Mouse (Mus musculus): ENCODE measurements around the gene Fam25c. TPM values are rescaled to one million over a fixed set of nuclear protein-coding genes. Genes with fewer than 3 reads are reported as not detected.

Gene Fam25c
- total and polyA plus RNA-seq, 3 experiments, result not detected

DNA sequence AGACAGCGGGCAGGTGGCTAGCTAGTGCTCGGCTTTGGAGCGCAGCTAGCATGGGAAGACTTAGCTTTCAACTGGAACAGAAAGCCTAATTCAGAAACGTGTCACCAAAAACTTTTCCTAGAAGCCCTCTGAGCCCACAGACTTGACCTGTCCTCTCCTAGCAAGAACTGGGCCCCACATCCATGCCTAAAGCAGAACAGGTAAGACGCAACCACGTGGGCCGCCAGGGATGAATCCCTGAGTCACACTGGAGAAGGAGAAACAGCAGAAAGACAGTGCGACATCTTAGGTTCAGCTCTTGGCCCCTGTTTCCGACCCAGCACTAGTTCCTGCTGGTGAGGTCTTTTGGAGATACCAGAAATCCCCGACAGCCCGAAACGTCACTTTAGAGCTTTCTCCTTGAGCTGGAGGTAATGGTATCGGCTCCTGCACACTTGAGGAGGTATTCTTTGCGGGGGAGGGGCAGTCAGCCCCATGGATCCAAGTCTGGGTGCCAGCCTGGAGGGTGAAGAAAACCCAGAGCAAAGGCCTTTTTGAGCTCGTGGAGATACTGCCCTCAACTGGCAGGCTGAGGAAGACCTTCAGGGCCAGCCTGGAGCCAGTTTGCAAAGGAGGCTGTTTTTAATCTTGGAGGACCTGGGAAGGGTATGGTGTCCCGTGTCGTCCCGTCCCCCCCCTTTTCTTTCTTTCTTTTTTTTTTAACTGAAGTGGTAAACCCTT, 7.7 kb upstream of the Fam25c start:
- Histone ChIP-seq H3K4me2 (ENCODE audit: insufficient read depth, low read depth, poor library complexity, severe bottlenecking) (no peak overlapping the region), H3K4me1 (ENCODE audit: control insufficient read depth in 1 of 2, insufficient read depth in 2 of 2) (0 out of 4 replicates have a peak, but pooled peaks cover 0 to 3% of the 10 kb centered on the region in 2 experiments), H3K27me3 (replicated peaks) (no peaks in the 10 kb centered on the region), H3K9ac (ENCODE audit: insufficient read depth, low read depth) (no peak overlapping the region), H3K27ac (ENCODE audit: insufficient read depth, low read depth) (no peak overlapping the region), H3K9me3 (replicated peaks; ENCODE audit: low read length) (peaks cover 19% of the 10 kb centered on the region), H3K79me2 (replicated peaks; ENCODE audit: control insufficient read depth, extremely low read depth, insufficient read depth, poor library complexity, severe bottlenecking) (no peaks in the 10 kb centered on the region), H3K4me3 (replicated peaks in 1 of 3; ENCODE audit: low read depth in 2 of 3, low read length in 2 of 3, poor library complexity in 1 of 3) (no peak overlapping the region), H3K36me3 (replicated peaks in 1 of 2; ENCODE audit: control insufficient read depth in 1 of 2, insufficient read depth in 1 of 2, low read length in 1 of 2) (no peaks in the 10 kb centered on the region)
- TF ChIP-seq MAX (IDR thresholded peaks at IDR 0.05; ENCODE audit: low read length) (no peak), RAD21 (IDR thresholded peaks at IDR 0.05; ENCODE audit: low read depth, low read length) (peak; percentile 61), MYC (IDR thresholded peaks at IDR 0.05; ENCODE audit: low read depth, low read length) (no peak), NELFE (IDR thresholded peaks at IDR 0.05; ENCODE audit: low read depth, low read length) (no peak), UBTF (IDR thresholded peaks at IDR 0.05; ENCODE audit: low read depth, low read length) (no peak), JUN (IDR thresholded peaks at IDR 0.05; ENCODE audit: insufficient read depth, low read depth, low read length) (no peak), PAX5 (IDR thresholded peaks at IDR 0.05; ENCODE audit: low read length) (no peak), CHD2 (IDR thresholded peaks at IDR 0.05; ENCODE audit: low read length) (0 out of 2 replicates have a peak, but pooled peaks have one; percentile 16), SIN3A (IDR thresholded peaks at IDR 0.05; ENCODE audit: low read length) (no peak), POLR2A (IDR thresholded peaks at IDR 0.05; ENCODE audit: low read depth, low read length) (no peak), GABPA (IDR thresholded peaks at IDR 0.05; ENCODE audit: insufficient replicate concordance, low read depth, low read length) (no peak), CTCF (conservative IDR thresholded peaks at IDR 0.05 in 1 of 2, IDR thresholded peaks at IDR 0.05 in 1 of 2; ENCODE audit: low read depth in 2 of 2, low read length in 2 of 2) (peak in 1 of 2 experiments; percentile 59; a peak in 2 of 4 replicates), MEF2A (IDR thresholded peaks at IDR 0.05; ENCODE audit: borderline replicate concordance, low read depth, low read length) (no peak), MXI1 (IDR thresholded peaks at IDR 0.05; ENCODE audit: low read depth, low read length) (no peak), USF1 (IDR thresholded peaks at IDR 0.05; ENCODE audit: low read depth, low read length) (no peak), ZKSCAN1 (IDR thresholded peaks at IDR 0.05; ENCODE audit: borderline replicate concordance, low read depth, low read length) (no peak), MAFK (IDR thresholded peaks at IDR 0.05; ENCODE audit: insufficient replicate concordance, low read length) (no peak), SMC3 (IDR thresholded peaks at IDR 0.05; ENCODE audit: low read depth, low read length) (peak; percentile 45)
- DNase-seq (ENCODE audit: extremely low read depth), result no peak
- dilution Hi-C loops (cut with MboI; ENCODE audit: extremely low pct_ligation_motif_present, extremely low pct_unique_long_range_greater_than_20kb, low sequenced_read_pairs), result no loop called here
- in situ Hi-C loops (cut with MboI; ENCODE audit: low pct_ligation_motif_present, low pct_unique_long_range_greater_than_20kb, low sequenced_read_pairs), result no loop called here

- H3K36me3 ChIP-seq (replicated peaks in 1 of 2; ENCODE audit: control insufficient read depth in 1 of 2, insufficient read depth in 1 of 2, low read length in 1 of 2), result no peaks in the 10 kb centered on the region
- no peak overlapping the region for H3K9ac ChIP-seq (ENCODE audit: insufficient read depth, low read depth)
- H3K4me3 ChIP-seq (replicated peaks in 1 of 3; ENCODE audit: low read depth in 2 of 3, low read length in 2 of 3, poor library complexity in 1 of 3), result no peak overlapping the region
- TF ChIP-seq TCF12 (IDR thresholded peaks at IDR 0.05; ENCODE audit: low read depth, low read length), result no peak
- no peak for TF ChIP-seq NELFE (IDR thresholded peaks at IDR 0.05; ENCODE audit: low read depth, low read length)
- TF ChIP-seq EP300 (IDR thresholded peaks at IDR 0.05; ENCODE audit: low read length), result no peak
- no peak for TF ChIP-seq UBTF (IDR thresholded peaks at IDR 0.05; ENCODE audit: low read depth, low read length)
- TF ChIP-seq MEF2A (IDR thresholded peaks at IDR 0.05; ENCODE audit: borderline replicate concordance, low read depth, low read length), result no peak
- no peak for TF ChIP-seq MAFK (IDR thresholded peaks at IDR 0.05; ENCODE audit: insufficient replicate concordance, low read length)
- no peak for DNase-seq (ENCODE audit: extremely low read depth)
- H3K4me2 ChIP-seq (ENCODE audit: insufficient read depth, low read depth, poor library complexity, severe bottlenecking), result no peak overlapping the region
- peaks cover 19% of the 10 kb centered on the region for H3K9me3 ChIP-seq (replicated peaks; ENCODE audit: low read length)
- no peaks in the 10 kb centered on the region for H3K27me3 ChIP-seq (replicated peaks)
- no peaks in the 10 kb centered on the region for H3K79me2 ChIP-seq (replicated peaks; ENCODE audit: control insufficient read depth, extremely low read depth, insufficient read depth, poor library complexity, severe bottlenecking)
- 0 out of 4 replicates have a peak, but pooled peaks cover 0 to 3% of the 10 kb centered on the region in 2 experiments for H3K4me1 ChIP-seq (ENCODE audit: control insufficient read depth in 1 of 2, insufficient read depth in 2 of 2)
- no peak overlapping the region for H3K27ac ChIP-seq (ENCODE audit: insufficient read depth, low read depth)
- in situ Hi-C loops (cut with MboI; ENCODE audit: low pct_ligation_motif_present, low pct_unique_long_range_greater_than_20kb, low sequenced_read_pairs), result no loop called here
- dilution Hi-C loops (cut with MboI; ENCODE audit: extremely low pct_ligation_motif_present, extremely low pct_unique_long_range_greater_than_20kb, low sequenced_read_pairs), result no loop called here
Observed at GRCm38 (mm10) chr14:34362135-34362534, 6.9 kb upstream of the Fam25c start.
